Mouse (Mus musculus): ENCODE results near the gene Ptpn1.

DNA sequence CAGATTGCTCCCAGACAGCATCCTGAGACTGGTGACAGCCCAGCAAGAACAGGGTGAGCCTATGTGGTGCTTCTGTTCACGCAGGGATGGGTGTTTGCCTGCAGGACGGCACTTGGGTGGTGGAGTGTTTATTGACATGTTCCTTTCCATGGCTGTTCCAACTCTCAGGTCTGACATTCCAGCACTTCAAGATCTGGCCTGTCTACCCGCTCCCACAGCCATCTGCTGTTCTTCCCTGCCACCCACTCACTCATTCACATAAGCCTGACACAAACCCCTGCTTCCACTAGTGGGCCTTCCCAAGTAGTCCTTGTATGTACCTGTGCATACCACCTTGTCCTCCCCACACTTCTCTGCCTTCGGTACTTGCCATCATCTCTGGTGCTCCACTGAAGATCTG, 31.3 kb downstream of the Ptpn1 start:
- TF ChIP-seq CTCF (IDR thresholded peaks at IDR 0.05; ENCODE audit: low read depth) (no peak), EP300 (IDR thresholded peaks at IDR 0.05; ENCODE audit: low read depth) (no peak)

All from liver, embryonic 14.5 days (tissue).